Mouse (Mus musculus): ENCODE data around the gene Hibch. TPM values are rescaled to one million over a fixed set of nuclear protein-coding genes. Genes with fewer than 3 reads are reported as not detected.
"Not testable (repeated sequence)": the region's sequence is repeated elsewhere in the genome, so short reads cannot be mapped to it uniquely, and the experiment has no call there.

Hibch gene
- total RNA-seq, 2 experiments from 2014 or later = 46.3 to 53.0 TPM

GRCm38 (mm10) chr1:52866007-52866406 is 21.3 kb downstream of the Hibch start:
- DNase-seq (ENCODE audit: low spot score in 2 of 2) = no peak

- no peak for DNase-seq (ENCODE audit: low spot score in 2 of 2)
Observed at GRCm38 (mm10) chr1:52867876-52868275, 23.1 kb downstream of the Hibch start.

GRCm38 (mm10) chr1:52884208-52884607 is 39.5 kb downstream of the Hibch start:
- no peak for DNase-seq (ENCODE audit: low spot score in 2 of 2)

- DNase-seq (ENCODE audit: low spot score in 2 of 2) = no peak
Observed at GRCm38 (mm10) chr1:52909783-52910182, 65.1 kb downstream of the Hibch start.

GRCm38 (mm10) chr1:52916655-52917054 is 71.9 kb downstream of the Hibch start:
- no peak for DNase-seq (ENCODE audit: low spot score in 2 of 2)

- DNase-seq (ENCODE audit: low spot score in 2 of 2) = not testable (repeated sequence)
Observed at GRCm38 (mm10) chr1:52918897-52919296, 74.2 kb downstream of the Hibch start.

- DNase-seq (ENCODE audit: low spot score in 2 of 2) = not testable (repeated sequence)
Observed at GRCm38 (mm10) chr1:52924482-52924881, 79.8 kb downstream of the Hibch start.

GRCm38 (mm10) chr1:52934494-52934893 is 89.8 kb downstream of the Hibch start:
- no peak for DNase-seq (ENCODE audit: low spot score in 2 of 2)

GRCm38 (mm10) chr1:52939021-52939420 is 94.3 kb downstream of the Hibch start:
- no peak for DNase-seq (ENCODE audit: low spot score in 2 of 2)

- DNase-seq (ENCODE audit: low spot score in 2 of 2) = no peak
Observed at GRCm38 (mm10) chr1:52947895-52948294, 103.2 kb downstream of the Hibch start.

GRCm38 (mm10) chr1:52951146-52951868 is 106.6 kb downstream of the Hibch start:
- DNase-seq (ENCODE audit: low spot score in 2 of 2) = no peak

GRCm38 (mm10) chr1:52952143-52952542 is 107.4 kb downstream of the Hibch start:
- no peak for DNase-seq (ENCODE audit: low spot score in 2 of 2)

GRCm38 (mm10) chr1:52952551-52953397 is 108.0 kb downstream of the Hibch start:
- no peak for DNase-seq (ENCODE audit: low spot score in 2 of 2)

GRCm38 (mm10) chr1:52953548-52953947 is 108.8 kb downstream of the Hibch start:
- DNase-seq (ENCODE audit: low spot score in 2 of 2) = no peak

GRCm38 (mm10) chr1:52954456-52954855 is 109.7 kb downstream of the Hibch start:
- DNase-seq (ENCODE audit: low spot score in 2 of 2) = no peak

GRCm38 (mm10) chr1:52955102-52955501 is 110.4 kb downstream of the Hibch start:
- DNase-seq (ENCODE audit: low spot score in 2 of 2) = no peak

- no peak for DNase-seq (ENCODE audit: low spot score in 2 of 2)
Observed at GRCm38 (mm10) chr1:52956746-52957145, 112.0 kb downstream of the Hibch start.

- no peak for DNase-seq (ENCODE audit: low spot score in 2 of 2)
Observed at GRCm38 (mm10) chr1:52960191-52960590, 115.5 kb downstream of the Hibch start.

GRCm38 (mm10) chr1:52963097-52963496 is 118.4 kb downstream of the Hibch start:
- DNase-seq (ENCODE audit: low spot score in 2 of 2) = no peak

GRCm38 (mm10) chr1:52964581-52964980 is 119.9 kb downstream of the Hibch start:
- DNase-seq (ENCODE audit: low spot score in 2 of 2) = no peak
